In genomic region chr1:36070190-36070589, GRCm38 (mm10) we compare ENCODE assay signal across 7 mouse cellular contexts. TPM values are rescaled to one million over a fixed set of nuclear protein-coding genes. Genes with fewer than 3 reads are reported as not detected.
DNase-seq lines count a peak whose midpoint lies in the region; ATAC-seq and TF ChIP-seq lines count a peak whose summit lies in the region.

No protein-coding gene starts in this region.

- H3K4me1 ChIP-seq in embryonic facial prominence, embryonic 11.5 days (ENCODE audit: control insufficient read depth, insufficient read depth, low read length): peaks cover 6% of the 10 kb centered on the region
- H3K4me1 ChIP-seq in hindbrain, embryonic 12.5 days: peaks cover 69% of the 10 kb centered on the region
- H3K4me1 ChIP-seq in midbrain, embryonic 12.5 days: peaks cover 65% of the 10 kb centered on the region

- no peaks in the 10 kb centered on the region for H3K36me3 ChIP-seq in embryonic facial prominence, embryonic 11.5 days (replicated peaks; ENCODE audit: control insufficient read depth, insufficient read depth, low read depth, low read length)
- H3K36me3 ChIP-seq in hindbrain, embryonic 12.5 days: no peaks in the 10 kb centered on the region
- peaks cover 4% of the 10 kb centered on the region; the same call in 1 of the 2 replicates for H3K36me3 ChIP-seq in midbrain, embryonic 12.5 days

- no peak for ATAC-seq in embryonic facial prominence, embryonic 11.5 days (replicated peaks; ENCODE audit: insufficient number of reproducible peaks, low FRiP score, low TSS enrichment, low read depth)
- ATAC-seq in hindbrain, embryonic 12.5 days (ENCODE audit: low FRiP score): no peak
- ATAC-seq in midbrain, embryonic 12.5 days (ENCODE audit: low FRiP score, low read depth): no peak

- DNase-seq in left cerebral cortex, adult 2 months (ENCODE audit: extremely low spot score in 1 of 2, low spot score in 2 of 2): no peak
- DNase-seq in left cerebral cortex, adult 9 months (ENCODE audit: low spot score in 2 of 2): no peak
- no peak for DNase-seq in embryonic facial prominence, embryonic 11.5 days (ENCODE audit: low spot score)
- no peak for DNase-seq in left cerebral cortex, postnatal 4 days
- no peak for DNase-seq in right cerebral cortex, postnatal 14 days

- peak overlapping the region; percentile 95 for H3K4me3 ChIP-seq in left cerebral cortex, adult 2 months
- H3K4me3 ChIP-seq in embryonic facial prominence, embryonic 11.5 days (ENCODE audit: low read depth, low read length): peak overlapping the region; percentile 75
- H3K4me3 ChIP-seq in hindbrain, embryonic 12.5 days: peak overlapping the region; percentile 83
- peak overlapping the region; percentile 81 for H3K4me3 ChIP-seq in midbrain, embryonic 12.5 days

- TF ChIP-seq CTCF in left cerebral cortex, adult 2 months (IDR thresholded peaks at IDR 0.05): no peak

- intact Hi-C loops in left cerebral cortex, adult 2 months (cut with DNase I): no loop called here
- intact Hi-C loops in left cerebral cortex, postnatal 4 days (cut with DNase I): no loop called here

- H3K27ac ChIP-seq in left cerebral cortex, adult 2 months: no peak overlapping the region
- no peak overlapping the region for H3K27ac ChIP-seq in embryonic facial prominence, embryonic 11.5 days (replicated peaks; ENCODE audit: low read depth, low read length)
- no peak overlapping the region for H3K27ac ChIP-seq in hindbrain, embryonic 12.5 days
- peak overlapping the region; percentile 21; the same call in 1 of the 2 replicates for H3K27ac ChIP-seq in midbrain, embryonic 12.5 days (replicated peaks)

- H3K4me2 ChIP-seq in embryonic facial prominence, embryonic 11.5 days (ENCODE audit: low read depth, low read length): peak overlapping the region; percentile 96
- peak overlapping the region; percentile 97 for H3K4me2 ChIP-seq in hindbrain, embryonic 12.5 days (replicated peaks)
- H3K4me2 ChIP-seq in midbrain, embryonic 12.5 days (replicated peaks): peak overlapping the region; percentile 97

- H3K9me3 ChIP-seq in embryonic facial prominence, embryonic 11.5 days (replicated peaks; ENCODE audit: control insufficient read depth, low read length): no peaks in the 10 kb centered on the region
- no peaks in the 10 kb centered on the region for H3K9me3 ChIP-seq in hindbrain, embryonic 12.5 days (replicated peaks)
- H3K9me3 ChIP-seq in midbrain, embryonic 12.5 days: no peaks in the 10 kb centered on the region

- WGBS in embryonic facial prominence, embryonic 11.5 days: 67% methylated on average over 6 of the region's 6 CpGs
- WGBS in hindbrain, embryonic 12.5 days: 52% methylated on average over 6 of the region's 6 CpGs
- 41% methylated on average over 6 of the region's 6 CpGs for WGBS in midbrain, embryonic 12.5 days

- peaks cover 6% of the 10 kb centered on the region; the same call in 1 of the 2 replicates for H3K27me3 ChIP-seq in embryonic facial prominence, embryonic 11.5 days (ENCODE audit: control insufficient read depth, insufficient read depth, low read length)
- H3K27me3 ChIP-seq in hindbrain, embryonic 12.5 days: peaks cover 4% of the 10 kb centered on the region; the same call in 1 of the 2 replicates
- peaks cover 18% of the 10 kb centered on the region for H3K27me3 ChIP-seq in midbrain, embryonic 12.5 days

- H3K9ac ChIP-seq in embryonic facial prominence, embryonic 11.5 days (replicated peaks; ENCODE audit: low read length): 0 out of 2 replicates have a peak overlapping the region, but pooled peaks have one; percentile 7
- peak overlapping the region; percentile 89 for H3K9ac ChIP-seq in hindbrain, embryonic 12.5 days
- H3K9ac ChIP-seq in midbrain, embryonic 12.5 days (replicated peaks): peak overlapping the region; percentile 84

RNA-seq across cellular contexts. Expression of gene Hs6st1, which starts 2.0 kb away (rescaled TPM):
- total RNA-seq in left cerebral cortex, adult 2 months (2021): 10 to 100 TPM; 52.8 to 56.1 TPM
- 10.5 and 10.9 TPM in 2 replicates for polyA plus RNA-seq in embryonic facial prominence, embryonic 11.5 days (2014; fragmentation: Nextera tagmentation; extraction: Ambion mirVana)
- polyA plus RNA-seq in hindbrain, embryonic 12.5 days (2016; fragmentation: Nextera tagmentation; extraction: Ambion mirVana): 20.5 and 22.0 TPM in 2 replicates
- polyA plus RNA-seq in midbrain, embryonic 12.5 days (2016; fragmentation: Nextera tagmentation; extraction: Ambion mirVana): 10.8 and 11.8 TPM in 2 replicates
- total RNA-seq in left cerebral cortex, postnatal 4 days (2021): 10 to 100 TPM; 88.1 to 90.1 TPM

Comparison
In these comparisons a context has a peak if more than half of its experiments do, and no peak if none do; other contexts are left out.
1. H3K9ac ChIP-seq: peak in every context shown above with its lines; median percentile 89 in hindbrain, embryonic 12.5 days; 84 in midbrain, embryonic 12.5 days; 7 in embryonic facial prominence, embryonic 11.5 days.